In genomic region chr9:118700889-118701288, GRCm38 (mm10) we compare ENCODE assay signal across 12 mouse cellular contexts.
DNase-seq lines count a peak whose midpoint lies in the region; ATAC-seq and TF ChIP-seq lines count a peak whose summit lies in the region.
"Had no signal": no experiment of that assay in that cellular context is flagged by ENCODE, and none has a peak within 500 bp of the region (broad histone marks: within the 10 kb centered on the region; RNA-seq: fewer than 3 reads in every experiment).

No protein-coding gene starts in this region.

- intact Hi-C loops in left cerebral cortex, postnatal 4 days (cut with DNase I), result no loop called here

- H3K4me2 ChIP-seq in intestine, embryonic 14.5 days (ENCODE audit: low read length), result no peak overlapping the region
- H3K4me2 ChIP-seq in intestine, postnatal 0 days (replicated peaks; ENCODE audit: low read depth), result no peak overlapping the region
- H3K4me2 ChIP-seq in midbrain, embryonic 11.5 days, result no peak overlapping the region
- H3K4me2 ChIP-seq in midbrain, embryonic 14.5 days (ENCODE audit: low read length), result no peak overlapping the region
- H3K4me2 ChIP-seq: neural tube, embryonic 12.5 days had no signal

- no peak for TF ChIP-seq CTCF in intestine, postnatal 0 days (IDR thresholded peaks at IDR 0.05; ENCODE audit: low read depth)

- H3K27me3 ChIP-seq in intestine, embryonic 14.5 days (replicated peaks; ENCODE audit: control insufficient read depth, insufficient read depth, low read length), result no peaks in the 10 kb centered on the region
- H3K27me3 ChIP-seq in intestine, postnatal 0 days (replicated peaks; ENCODE audit: control insufficient read depth, insufficient read depth, low read length), result no peaks in the 10 kb centered on the region
- no peaks in the 10 kb centered on the region for H3K27me3 ChIP-seq in midbrain, embryonic 11.5 days (ENCODE audit: control insufficient read depth, insufficient read depth, low read length)
- no peaks in the 10 kb centered on the region for H3K27me3 ChIP-seq in midbrain, embryonic 14.5 days (ENCODE audit: control insufficient read depth, insufficient read depth, low read length)
- no peaks in the 10 kb centered on the region for H3K27me3 ChIP-seq in limb, embryonic 10.5 days (ENCODE audit: low read depth, poor library complexity, severe bottlenecking)
- H3K27me3 ChIP-seq: neural tube, embryonic 12.5 days had no signal

- ATAC-seq in intestine, embryonic 14.5 days (replicated peaks; ENCODE audit: low FRiP score, low TSS enrichment, low read depth), result no peak
- ATAC-seq in intestine, postnatal 0 days, result no peak
- no peak for ATAC-seq in midbrain, embryonic 11.5 days (ENCODE audit: low FRiP score)
- no peak for ATAC-seq in midbrain, embryonic 14.5 days (ENCODE audit: low FRiP score, low TSS enrichment)
- ATAC-seq in granulocyte monocyte progenitor cell, adult 5-6 weeks (replicated peaks; ENCODE audit: poor library complexity, severe bottlenecking), result no peak

- H3K4me1 ChIP-seq in intestine, embryonic 14.5 days (replicated peaks; ENCODE audit: control insufficient read depth, insufficient read depth, low read length), result peaks cover 38% of the 10 kb centered on the region
- H3K4me1 ChIP-seq in intestine, postnatal 0 days (replicated peaks; ENCODE audit: control insufficient read depth, insufficient read depth, low read length), result no peaks in the 10 kb centered on the region
- no peaks in the 10 kb centered on the region; the same call in 1 of the 2 replicates for H3K4me1 ChIP-seq in midbrain, embryonic 11.5 days (ENCODE audit: control insufficient read depth, insufficient read depth, low read length)
- H3K4me1 ChIP-seq in midbrain, embryonic 14.5 days (ENCODE audit: control insufficient read depth, insufficient read depth, low read length), result no peaks in the 10 kb centered on the region
- H3K4me1 ChIP-seq in limb, embryonic 10.5 days, result peaks cover 28% of the 10 kb centered on the region

- peaks cover 4% of the 10 kb centered on the region; the same call in 1 of the 2 replicates for H3K36me3 ChIP-seq in intestine, embryonic 14.5 days (ENCODE audit: control insufficient read depth, insufficient read depth, low read length)
- H3K36me3 ChIP-seq in intestine, postnatal 0 days (ENCODE audit: control insufficient read depth, insufficient read depth), result no peaks in the 10 kb centered on the region; the same call in 1 of the 2 replicates
- H3K36me3 ChIP-seq in midbrain, embryonic 11.5 days (ENCODE audit: control insufficient read depth, insufficient read depth, low read length), result no peaks in the 10 kb centered on the region
- no peaks in the 10 kb centered on the region for H3K36me3 ChIP-seq in midbrain, embryonic 14.5 days (ENCODE audit: control insufficient read depth, insufficient read depth, low read length)
- peaks cover 15% of the 10 kb centered on the region for H3K36me3 ChIP-seq in limb, embryonic 10.5 days
- H3K36me3 ChIP-seq: neural tube, embryonic 12.5 days had no signal

- no peaks in the 10 kb centered on the region for H3K9me3 ChIP-seq in intestine, embryonic 14.5 days (ENCODE audit: control insufficient read depth, low read length)
- no peaks in the 10 kb centered on the region for H3K9me3 ChIP-seq in intestine, postnatal 0 days (ENCODE audit: control insufficient read depth)
- no peaks in the 10 kb centered on the region for H3K9me3 ChIP-seq in midbrain, embryonic 11.5 days (ENCODE audit: control insufficient read depth, low read length)
- no peaks in the 10 kb centered on the region for H3K9me3 ChIP-seq in midbrain, embryonic 14.5 days (ENCODE audit: control insufficient read depth, low read length)
- H3K9me3 ChIP-seq in limb, embryonic 10.5 days (replicated peaks), result no peaks in the 10 kb centered on the region
- H3K9me3 ChIP-seq: neural tube, embryonic 12.5 days had no signal

- DNase-seq in intestine, embryonic 14.5 days (ENCODE audit: low spot score), result no peak
- DNase-seq in midbrain, embryonic 11.5 days (ENCODE audit: low spot score, missing footprints), result peak; percentile 77
- no peak for DNase-seq in midbrain, embryonic 14.5 days
- DNase-seq in limb, embryonic 10.5 days (ENCODE audit: low spot score), result peak; percentile 48
- no peak for DNase-seq in left cerebral cortex, postnatal 4 days
- DNase-seq: cerebellum, postnatal 10 days; gastrocnemius, adult 2 months; kidney, adult 2 months; right cerebral cortex, postnatal 14 days had no signal

- 17% methylated on average over 12 of the region's 12 CpGs for WGBS in intestine, embryonic 14.5 days
- 39% methylated on average over 12 of the region's 12 CpGs for WGBS in intestine, postnatal 0 days
- WGBS in midbrain, embryonic 11.5 days, result 73% methylated on average over 12 of the region's 12 CpGs
- WGBS in midbrain, embryonic 14.5 days, result 80% methylated on average over 12 of the region's 12 CpGs
- WGBS in limb, embryonic 10.5 days, result 42% methylated on average over 12 of the region's 12 CpGs

- H3K9ac ChIP-seq in intestine, embryonic 14.5 days (ENCODE audit: low read length), result no peak overlapping the region
- H3K9ac ChIP-seq in intestine, postnatal 0 days (ENCODE audit: low read depth, low read length), result no peak overlapping the region
- no peak overlapping the region for H3K9ac ChIP-seq in midbrain, embryonic 11.5 days (ENCODE audit: low read length)
- H3K9ac ChIP-seq in midbrain, embryonic 14.5 days (replicated peaks; ENCODE audit: low read length), result no peak overlapping the region
- H3K9ac ChIP-seq: neural tube, embryonic 12.5 days had no signal

- H3K27ac ChIP-seq in intestine, embryonic 14.5 days (ENCODE audit: low read depth), result peak overlapping the region; percentile 60; the same call in 1 of the 2 replicates
- H3K27ac ChIP-seq in intestine, postnatal 0 days (ENCODE audit: low read depth, low read length), result no peak overlapping the region
- H3K27ac ChIP-seq in midbrain, embryonic 11.5 days (ENCODE audit: low read depth, low read length), result no peak overlapping the region
- no peak overlapping the region for H3K27ac ChIP-seq in midbrain, embryonic 14.5 days (replicated peaks; ENCODE audit: low read depth, low read length)
- peak overlapping the region; percentile 77 for H3K27ac ChIP-seq in limb, embryonic 10.5 days
- H3K27ac ChIP-seq: neural tube, embryonic 12.5 days had no signal

- no peak overlapping the region for H3K4me3 ChIP-seq in intestine, embryonic 14.5 days (ENCODE audit: low read depth, low read length)
- H3K4me3 ChIP-seq in intestine, postnatal 0 days (ENCODE audit: low read depth, low read length), result no peak overlapping the region
- H3K4me3 ChIP-seq in midbrain, embryonic 11.5 days (ENCODE audit: low read depth, low read length), result no peak overlapping the region
- no peak overlapping the region for H3K4me3 ChIP-seq in midbrain, embryonic 14.5 days (replicated peaks; ENCODE audit: low read depth, low read length)
- 0 out of 2 replicates have a peak overlapping the region, but pooled peaks have one; percentile 1 for H3K4me3 ChIP-seq in limb, embryonic 10.5 days
- H3K4me3 ChIP-seq: gastrocnemius, adult 2 months; neural tube, embryonic 12.5 days had no signal

Comparison
In these comparisons a context has a peak if more than half of its experiments do, and no peak if none do; other contexts are left out.
1. DNase-seq: peak in midbrain, embryonic 11.5 days (single experiment) and limb, embryonic 10.5 days (single experiment); none in intestine, embryonic 14.5 days (single experiment), midbrain, embryonic 14.5 days (single experiment) and left cerebral cortex, postnatal 4 days (single experiment).
2. H3K27ac ChIP-seq: peak in intestine, embryonic 14.5 days (single experiment) and limb, embryonic 10.5 days (single experiment); none in intestine, postnatal 0 days (single experiment), midbrain, embryonic 11.5 days (single experiment) and midbrain, embryonic 14.5 days (single experiment).